Mouse (Mus musculus): ENCODE results near the gene Elovl3. TPM values are rescaled to one million over a fixed set of nuclear protein-coding genes. Genes with fewer than 3 reads are reported as not detected.
"Not testable (repeated sequence)": the region's sequence is repeated elsewhere in the genome, so short reads cannot be mapped to it uniquely, and the experiment has no call there.

Elovl3 gene
- total RNA-seq, 4 experiments from 2014 or later, result 0.19 TPM; not detected in 3

DNA sequence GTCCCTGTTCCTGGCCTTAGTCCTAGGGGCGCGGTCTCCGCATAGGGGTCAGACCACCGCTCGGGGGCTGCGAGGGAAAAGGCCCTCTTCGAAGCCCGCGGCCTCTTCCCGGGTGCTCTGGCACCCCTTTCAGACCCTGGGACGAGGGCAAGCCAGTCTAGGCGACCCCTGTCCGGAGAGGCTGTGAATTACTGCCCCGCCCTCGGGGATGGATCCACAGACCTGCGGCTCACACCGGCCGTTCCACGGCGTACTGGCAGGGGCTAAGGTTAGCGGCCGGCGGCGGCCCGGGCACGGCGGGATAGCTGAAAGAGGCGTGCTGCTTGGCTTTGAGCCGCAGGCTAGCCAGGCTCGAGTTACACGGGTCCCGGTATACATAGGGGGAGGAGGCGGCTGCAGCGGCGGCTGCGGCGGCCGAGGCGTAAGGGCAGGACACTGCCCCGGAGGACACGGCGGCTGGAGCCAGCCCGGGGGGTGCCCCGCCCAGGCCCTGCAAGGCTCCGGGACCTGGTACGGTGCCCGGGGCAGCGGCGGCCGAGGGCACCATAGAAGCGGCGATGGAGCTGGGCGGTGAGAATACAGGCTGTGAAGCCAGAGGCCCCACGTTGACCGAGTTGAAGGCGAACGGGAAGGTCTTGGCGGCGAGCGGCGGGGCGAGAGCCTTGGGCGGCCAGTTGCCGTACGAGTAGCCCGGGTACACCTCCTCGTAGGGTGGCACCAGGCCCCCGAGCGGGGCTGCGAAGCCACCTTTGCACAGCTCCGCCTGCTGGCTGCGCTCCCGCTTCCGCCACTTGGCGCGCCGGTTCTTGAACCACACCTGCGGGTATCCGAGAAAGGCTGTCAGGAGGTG is 4.3 kb downstream of the Elovl3 start:
- DNase-seq (ENCODE audit: low spot score), result peak; percentile 28

DNA sequence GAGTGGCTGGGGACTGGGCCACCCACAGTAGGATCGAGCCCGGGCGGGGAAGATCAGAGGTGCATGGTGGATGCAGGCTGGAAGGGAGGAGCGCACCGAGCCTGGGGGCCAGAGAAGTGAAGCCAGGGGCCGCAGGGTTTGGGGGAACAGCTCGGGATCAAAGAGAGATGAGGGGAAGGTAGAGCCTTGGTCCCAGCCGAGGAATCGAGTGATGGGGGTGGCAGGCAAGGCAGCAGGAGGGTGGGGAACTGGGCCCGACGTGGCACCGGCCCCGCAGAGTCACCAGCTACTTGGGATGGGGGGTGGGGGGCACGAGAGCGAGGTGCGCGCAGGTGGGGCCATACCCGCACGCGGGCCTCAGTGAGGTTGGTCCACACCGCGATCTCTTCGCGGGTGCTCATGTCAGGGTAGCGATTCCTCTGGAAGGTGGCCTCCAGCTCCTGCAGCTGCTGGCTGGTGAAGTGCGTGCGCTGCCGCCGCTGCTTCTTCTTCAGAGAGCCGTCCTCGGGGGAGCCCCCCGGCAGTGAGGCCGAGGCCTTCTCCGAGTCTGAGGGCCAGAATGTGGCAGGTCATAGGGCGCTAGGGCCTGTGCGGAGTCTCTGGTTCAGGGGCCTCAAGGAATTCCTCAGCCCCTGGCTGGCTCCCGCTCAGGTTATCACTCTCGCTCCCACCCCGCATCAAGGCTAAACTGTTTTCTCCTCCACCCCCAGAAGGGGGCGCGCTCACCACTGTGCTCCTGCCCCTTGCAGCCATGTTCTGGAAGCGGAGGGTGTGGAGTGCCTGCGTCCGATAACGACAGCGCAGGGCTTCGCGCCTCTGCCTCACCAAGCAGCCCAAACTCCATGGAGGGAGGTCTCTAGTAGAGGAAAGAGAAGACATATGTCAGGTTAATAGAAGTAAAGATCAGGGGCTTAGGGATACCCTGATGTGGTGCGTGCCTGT is 5.2 kb downstream of the Elovl3 start:
- DNase-seq (ENCODE audit: low spot score), result peak; percentile 59

DNA sequence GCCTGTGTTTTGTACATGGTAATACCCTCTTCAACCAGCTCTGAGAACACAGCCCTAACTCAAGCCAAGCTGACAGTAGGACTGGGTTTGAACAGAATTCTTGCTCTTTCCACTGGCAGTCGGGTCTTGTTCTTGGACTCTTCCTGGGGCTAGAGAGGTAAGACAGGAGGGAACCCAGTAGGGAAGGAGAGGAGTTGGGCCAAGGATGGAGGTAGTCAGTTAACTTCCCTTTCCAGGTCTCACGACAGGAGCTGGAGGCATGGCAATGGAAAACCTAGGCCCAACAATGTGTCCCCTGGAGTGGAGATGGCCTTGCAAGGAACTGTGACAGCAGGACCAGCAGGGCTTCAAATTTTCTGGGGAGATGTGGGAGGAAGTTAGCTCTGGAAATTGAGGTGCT is 8.6 kb downstream of the Elovl3 start:
- no peak for DNase-seq (ENCODE audit: low spot score)

DNA sequence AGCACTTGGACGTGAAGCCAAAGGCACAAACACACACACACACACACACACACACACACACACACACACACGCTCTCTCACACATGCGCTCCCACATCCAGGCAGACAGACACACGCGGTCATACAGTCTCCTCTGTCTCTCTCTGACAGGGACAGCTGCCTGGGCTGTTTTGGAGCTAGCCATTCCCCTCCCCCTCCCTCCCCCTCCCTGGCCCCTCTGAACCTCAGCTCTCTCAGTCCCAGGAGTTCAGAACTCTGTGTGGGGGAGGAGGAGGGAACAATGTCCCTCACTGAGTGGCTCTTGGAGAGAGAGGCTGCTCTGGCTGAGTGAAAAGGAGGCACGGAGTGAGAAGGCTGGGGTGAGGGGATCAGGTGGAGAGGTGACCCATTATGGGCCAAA is 9.4 kb downstream of the Elovl3 start:
- DNase-seq (ENCODE audit: low spot score), result no peak

DNA sequence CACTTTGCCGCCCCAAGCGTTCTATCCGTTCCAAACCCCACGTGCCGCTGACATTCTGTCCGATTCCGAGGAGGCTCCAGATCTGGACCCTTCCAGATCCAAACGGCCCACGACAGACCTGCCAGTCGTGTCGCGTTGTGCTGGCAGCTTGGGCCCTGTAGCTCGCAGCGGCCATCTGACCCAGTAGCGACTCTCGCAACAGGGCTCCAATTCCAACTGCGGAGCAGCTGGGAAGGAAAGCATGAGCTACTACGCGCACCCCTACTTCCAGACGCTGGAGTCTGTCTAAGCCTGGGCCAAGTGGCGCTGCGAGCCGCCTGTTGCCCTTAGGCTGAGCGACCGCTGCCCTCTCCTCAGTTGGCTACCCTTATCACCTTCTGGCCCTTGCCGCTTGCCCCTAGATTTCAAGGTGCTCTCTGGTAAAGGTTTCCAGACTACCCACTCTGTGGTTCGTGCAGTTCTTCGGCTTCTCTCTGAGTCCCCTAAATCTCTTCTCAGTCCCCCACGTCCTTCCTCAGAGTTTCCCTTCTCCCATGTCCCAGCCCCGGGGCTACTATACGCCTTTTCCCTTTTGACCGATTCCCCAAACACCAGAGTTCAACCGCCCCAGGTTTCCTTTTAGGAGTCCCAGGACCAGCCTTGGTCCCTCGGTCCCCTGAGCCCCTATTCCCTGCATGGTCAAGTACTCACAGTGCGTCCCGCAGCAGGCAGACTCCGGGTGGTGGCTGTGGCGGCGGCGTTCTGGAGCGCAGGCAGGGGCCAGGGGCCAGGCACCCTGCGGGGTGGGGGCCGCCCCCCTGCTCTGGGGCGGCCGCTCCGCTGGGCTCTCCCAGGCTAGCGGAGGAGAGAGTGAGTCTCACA is 16.0 kb downstream of the Elovl3 start, which contains the start of gene Pitx3:
Pitx3 (minus strand) TSS at position 816 of the 861 bp plus-strand sequence.
- DNase-seq (ENCODE audit: low spot score), result peak; percentile 14

DNA sequence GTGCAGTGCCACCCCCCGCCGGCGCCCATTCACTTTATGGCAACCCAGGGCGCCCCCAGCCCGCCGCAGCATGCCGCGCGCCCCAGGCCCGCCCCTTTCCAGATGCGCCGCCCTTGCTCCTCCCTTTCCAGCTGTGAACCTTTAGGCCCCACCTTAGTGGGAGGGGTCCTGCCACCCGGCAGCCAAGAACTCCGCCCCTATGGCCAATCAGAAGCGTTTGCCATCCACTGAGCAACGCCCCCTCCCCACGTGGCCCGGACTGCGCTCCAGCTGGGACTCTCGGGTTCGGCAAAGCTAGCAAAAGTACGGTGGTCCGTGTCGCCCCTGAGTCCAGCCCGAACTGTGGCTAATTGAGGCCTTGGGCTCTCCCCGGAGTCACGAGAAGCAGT is 16.7 kb downstream of the Elovl3 start:
- peak; percentile 85 for DNase-seq (ENCODE audit: low spot score)

DNA sequence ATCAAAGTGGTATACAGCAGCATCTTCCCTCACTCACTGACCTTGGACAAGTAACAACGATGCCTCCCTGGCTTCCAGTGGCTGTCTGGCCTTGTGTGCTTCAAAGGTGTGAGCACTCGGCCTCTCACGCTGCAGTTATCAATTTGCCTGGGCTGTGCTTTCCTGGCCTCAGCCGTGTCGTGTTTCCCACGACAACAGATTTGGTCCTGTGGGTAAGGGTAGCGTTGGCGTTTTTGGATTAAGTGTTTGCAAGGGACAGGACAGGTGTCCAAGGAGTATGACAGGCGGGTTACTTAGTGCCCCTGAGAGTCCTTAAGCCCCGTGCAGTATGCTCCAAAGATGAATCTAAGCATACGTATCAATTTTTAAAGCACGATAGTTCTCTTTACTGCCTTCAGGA is 17.4 kb downstream of the Elovl3 start:
- no peak for DNase-seq (ENCODE audit: low spot score)

DNA sequence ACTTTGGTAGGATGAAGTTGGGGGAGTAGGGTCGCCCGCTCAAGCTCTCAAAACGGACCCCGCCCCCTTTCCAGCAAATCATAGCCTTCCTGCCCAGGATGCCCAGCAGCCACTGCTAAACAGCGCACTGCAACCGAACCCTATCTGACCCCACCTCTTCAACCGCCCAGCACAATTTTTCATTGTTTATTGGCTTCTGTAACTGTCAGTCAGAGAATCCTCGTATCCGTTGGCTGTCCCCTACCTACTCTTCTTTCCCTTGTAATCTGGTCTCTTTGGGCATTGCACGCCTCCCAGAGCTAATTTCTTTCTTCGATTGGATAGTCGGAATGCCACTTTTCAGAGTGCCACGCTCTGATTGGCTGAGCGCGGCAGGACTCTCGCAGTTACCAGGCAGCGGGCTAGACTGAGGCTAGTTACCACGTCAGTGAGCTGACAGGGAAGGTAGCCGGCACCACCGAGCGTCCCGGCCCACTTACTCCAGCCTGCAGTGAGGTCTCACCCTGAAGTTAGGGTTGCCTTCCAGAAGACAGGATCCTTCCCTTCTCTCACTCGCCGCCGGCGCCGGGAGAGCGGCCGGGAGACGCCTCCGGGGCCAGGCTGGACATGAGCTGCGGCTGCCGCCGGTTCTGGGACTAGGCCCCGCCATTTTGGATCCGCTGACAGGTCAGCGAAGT is 20.6 kb downstream of the Elovl3 start, which contains the start of gene Gbf1:
Gbf1 (plus strand) TSS at position 383 of the 677 bp plus-strand sequence.
- peak; percentile 99 for DNase-seq (ENCODE audit: low spot score)

DNA sequence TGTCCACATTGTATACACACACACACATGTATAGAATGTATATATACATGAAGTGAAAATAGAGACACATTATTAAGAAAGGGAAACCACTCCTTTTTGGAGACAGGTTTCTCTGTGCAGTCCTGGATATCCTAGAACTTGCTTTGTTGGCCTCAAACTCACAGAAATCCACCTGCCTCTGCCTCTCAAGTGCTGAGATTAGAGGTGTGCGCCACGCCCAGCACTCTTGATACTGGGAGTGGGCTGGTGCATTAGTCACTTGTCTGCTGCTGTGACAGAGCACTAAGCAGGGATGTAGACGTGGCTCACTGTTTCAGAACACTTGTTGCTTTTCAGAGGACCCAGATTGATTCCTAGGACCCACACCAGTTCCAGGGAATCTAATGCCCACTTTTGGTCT is 34.3 kb downstream of the Elovl3 start:
- DNase-seq (ENCODE audit: low spot score), result no peak

DNA sequence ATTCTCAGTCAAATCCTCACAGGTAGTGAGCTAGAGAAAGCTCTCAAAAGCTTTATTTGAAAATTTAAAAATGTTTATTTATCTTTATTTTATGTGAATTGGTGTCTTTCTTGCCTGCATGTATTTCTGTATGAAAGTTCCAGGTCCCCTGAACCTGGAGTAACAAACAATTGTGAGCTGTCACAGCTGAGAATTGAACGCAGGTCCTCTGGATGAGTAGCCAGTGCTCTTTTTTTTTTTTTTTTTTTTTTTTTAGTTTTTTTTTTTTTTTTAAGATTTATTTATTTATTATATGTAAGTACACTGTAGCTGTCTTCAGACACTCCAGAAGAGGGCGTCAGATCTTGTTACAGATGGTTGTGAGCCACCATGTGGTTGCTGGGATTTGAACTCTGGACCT is 35.5 kb downstream of the Elovl3 start:
- DNase-seq (ENCODE audit: low spot score), result not testable (repeated sequence)

DNA sequence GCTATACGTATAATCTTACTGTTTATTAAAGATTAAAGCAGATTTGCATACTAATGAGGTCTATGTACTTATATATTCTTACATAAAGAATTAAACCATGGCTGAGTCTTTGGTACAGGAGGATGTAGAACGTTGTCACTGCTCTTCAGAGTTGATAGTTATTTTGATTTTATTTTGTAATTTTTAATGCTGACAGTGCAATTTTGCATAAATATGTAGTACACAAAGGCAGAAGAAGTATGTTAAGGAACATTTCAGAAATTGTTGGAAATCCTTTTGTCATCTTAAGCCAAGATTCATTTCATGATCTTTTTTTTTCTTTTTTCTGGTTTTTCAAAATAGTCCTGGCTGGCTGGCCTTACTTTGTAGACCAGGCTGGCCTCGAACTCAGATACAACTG is 37.7 kb downstream of the Elovl3 start:
- DNase-seq (ENCODE audit: low spot score), result no peak

DNA sequence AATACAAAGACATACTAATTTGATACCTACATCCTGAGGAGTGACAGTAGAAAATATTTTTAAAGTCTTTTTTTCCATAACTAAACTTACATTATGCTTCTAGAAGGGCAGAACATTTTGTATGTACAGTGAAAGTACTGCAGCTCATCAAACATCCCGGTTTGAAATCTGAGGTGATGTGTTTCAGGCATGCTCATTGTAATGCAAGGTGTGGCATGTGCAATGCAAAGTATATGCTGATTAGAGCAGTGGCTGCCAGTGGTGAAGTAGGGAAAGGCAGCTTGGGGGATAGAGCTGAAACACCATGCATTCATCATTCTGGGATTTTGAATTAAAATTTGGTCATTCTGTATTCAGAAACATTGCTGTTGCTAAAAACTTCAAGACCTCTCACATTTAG is 38.2 kb downstream of the Elovl3 start:
- DNase-seq (ENCODE audit: low spot score), result no peak

DNA sequence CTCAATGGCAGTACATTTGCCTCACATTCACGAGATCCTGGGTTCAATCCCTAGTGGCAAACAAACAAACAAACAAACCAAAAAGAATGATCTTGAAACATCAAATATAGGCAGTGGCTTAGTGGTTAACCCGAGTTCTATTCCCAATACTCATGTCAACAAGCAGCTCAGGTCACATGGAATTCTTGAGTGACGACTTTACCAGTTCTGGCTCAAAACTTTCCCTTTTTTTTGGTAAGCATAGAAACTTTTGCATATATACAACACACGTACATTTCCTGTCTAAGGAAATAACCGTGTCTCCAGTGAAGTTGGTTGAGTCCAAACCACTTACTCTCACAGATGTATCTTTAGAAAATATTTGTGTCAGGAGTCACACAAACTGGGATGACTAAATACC is 40.8 kb downstream of the Elovl3 start:
- no peak for DNase-seq (ENCODE audit: low spot score)

DNA sequence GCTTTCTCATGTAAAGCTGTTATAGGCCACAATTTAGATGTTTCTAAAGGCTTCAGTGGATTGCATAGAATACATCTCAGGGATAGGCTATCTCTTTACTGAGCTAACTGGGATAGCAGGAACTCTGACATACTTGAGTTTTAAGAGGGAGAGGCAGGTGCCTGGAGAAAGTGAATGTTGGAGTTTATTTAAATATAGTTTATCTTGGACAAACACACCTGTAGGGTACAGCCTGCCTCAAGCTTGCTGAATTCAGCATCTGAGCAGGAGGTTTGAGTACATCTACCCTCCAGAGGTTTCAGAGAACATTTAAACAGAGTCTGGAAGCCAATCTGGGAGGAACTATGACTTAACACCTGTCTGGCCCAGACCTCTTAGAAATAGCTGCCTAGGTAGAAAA is 43.5 kb downstream of the Elovl3 start:
- no peak for DNase-seq (ENCODE audit: low spot score)

DNA sequence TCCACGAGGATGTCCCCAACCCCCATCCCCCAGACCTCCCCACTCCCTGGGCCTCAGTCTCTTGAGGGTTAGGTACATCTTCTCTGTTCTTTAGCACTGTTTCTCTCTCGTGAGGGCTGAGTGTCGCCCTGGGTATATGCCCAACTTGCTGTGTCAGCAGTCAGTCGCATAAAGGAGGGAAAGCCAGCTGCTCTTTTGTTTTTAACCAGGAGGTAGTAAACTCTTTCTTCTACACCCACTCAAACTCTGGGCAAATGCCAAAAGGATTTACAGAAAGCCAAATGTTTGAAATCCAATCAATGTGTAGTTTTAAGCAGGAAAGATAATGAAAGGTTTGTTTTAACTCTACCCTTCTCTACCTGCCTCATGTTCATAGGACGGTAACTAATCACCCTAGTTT is 45.3 kb downstream of the Elovl3 start:
- DNase-seq (ENCODE audit: low spot score), result no peak

DNA sequence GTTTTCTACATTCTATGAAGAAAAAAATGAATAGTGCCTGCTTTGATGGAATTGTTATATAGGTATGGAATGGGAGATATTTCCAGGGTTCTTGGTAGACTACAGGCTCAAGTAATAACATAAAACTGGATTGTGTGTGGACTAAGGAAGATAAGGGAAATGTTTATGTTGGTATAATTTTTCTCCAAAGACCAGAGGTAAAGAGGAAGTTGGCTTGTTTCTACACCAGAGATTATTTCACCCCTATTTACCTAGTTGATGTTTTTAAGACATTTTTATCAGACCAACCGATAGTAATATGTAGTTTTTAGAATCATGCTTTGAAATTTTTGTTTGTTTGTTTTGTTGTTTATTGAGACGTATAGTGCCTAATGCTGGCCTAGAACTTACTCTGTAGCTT is 48.6 kb downstream of the Elovl3 start:
- DNase-seq (ENCODE audit: low spot score), result no peak

DNA sequence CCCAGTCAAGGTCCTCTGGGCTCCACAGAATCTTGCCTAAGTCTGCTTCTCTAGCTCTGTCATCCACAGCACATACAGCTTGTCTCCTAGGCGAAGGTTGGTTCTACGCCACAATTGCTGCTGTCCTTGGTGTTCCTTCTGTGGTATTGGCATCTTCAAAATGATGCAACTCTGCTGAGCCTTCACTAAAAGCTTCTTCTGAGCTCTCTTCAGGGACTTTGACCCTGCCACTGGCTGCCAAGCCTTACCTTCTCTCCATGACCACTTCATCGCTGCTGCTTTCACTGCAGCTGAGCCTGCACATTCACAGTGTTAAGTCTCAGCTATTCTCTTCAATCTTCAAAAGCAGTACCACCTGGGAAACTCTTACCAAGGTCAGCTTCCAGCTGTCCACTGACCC is 50.5 kb downstream of the Elovl3 start:
- DNase-seq (ENCODE audit: low spot score), result no peak
